Mouse (Mus musculus) urinary bladder, adult 2 months (tissue): Measurements from ENCODE around the gene Stat5a. TPM values are rescaled to one million over a fixed set of nuclear protein-coding genes. Genes with fewer than 3 reads are reported as not detected.

ENCODE experiments used
- DNase-seq: peaks from one replicate; pipeline ENCODE4 v3.0.0; 2022; ENCODE audit warnings: low spot score
- polyA plus RNA-seq: library from polyadenylated mRNA; depleted of rRNA; stranded (reverse); fragments of >200 nt; gene quantifications from 2 replicates; pipeline ENCODE4 v1.2.3, GENCODE M21; 2012

The Stat5a gene
- polyA plus RNA-seq, 1 experiment, result 9.0 TPM

GRCm38 (mm10) chr11:100836923-100837702, 22.0 kb upstream of the Stat5a start:
- no peak for DNase-seq

DNA sequence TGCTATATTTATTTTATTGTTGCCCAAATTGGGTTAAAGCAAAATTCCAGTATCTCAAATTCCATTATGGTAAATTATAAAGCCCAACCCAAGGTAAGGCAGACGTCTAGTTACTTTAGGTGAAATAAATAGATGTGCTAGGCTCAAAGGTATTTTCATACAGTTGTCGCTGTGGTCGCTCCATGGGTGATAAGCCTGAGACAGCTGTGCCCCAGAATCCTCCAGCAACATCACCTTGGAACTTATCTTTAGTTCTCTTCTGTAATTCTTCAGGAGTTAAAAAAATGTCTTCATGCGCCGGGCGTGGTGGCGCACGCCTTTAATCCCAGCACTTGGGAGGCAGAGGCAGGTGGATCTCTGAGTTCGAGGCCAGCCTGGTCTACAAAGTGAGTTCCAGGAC, 20.3 kb upstream of the Stat5a start:
- no peak for DNase-seq

DNA sequence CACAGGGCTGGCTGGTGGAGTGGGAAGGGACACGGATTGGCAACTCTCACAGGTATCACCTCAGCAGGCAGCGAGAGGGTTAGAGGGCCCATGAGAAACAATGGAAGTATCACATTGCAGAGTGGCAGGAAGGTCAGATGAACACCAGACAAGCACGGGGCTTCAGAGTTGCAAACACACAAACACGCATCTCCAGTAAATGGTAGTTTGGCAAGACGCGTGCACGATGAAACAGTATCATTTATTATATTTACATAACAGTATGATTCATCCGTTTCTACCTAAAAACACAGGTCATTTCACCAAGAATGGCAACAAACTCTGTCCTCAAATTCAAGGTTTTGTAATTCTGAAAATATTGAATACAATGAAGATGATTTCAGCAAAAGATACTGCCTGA, 19.6 kb upstream of the Stat5a start:
- DNase-seq, result no peak

- DNase-seq, result no peak
Observed at GRCm38 (mm10) chr11:100840866-100841265, 18.3 kb upstream of the Stat5a start.

- no peak for DNase-seq
Observed at GRCm38 (mm10) chr11:100842025-100842424, 17.1 kb upstream of the Stat5a start.

DNA sequence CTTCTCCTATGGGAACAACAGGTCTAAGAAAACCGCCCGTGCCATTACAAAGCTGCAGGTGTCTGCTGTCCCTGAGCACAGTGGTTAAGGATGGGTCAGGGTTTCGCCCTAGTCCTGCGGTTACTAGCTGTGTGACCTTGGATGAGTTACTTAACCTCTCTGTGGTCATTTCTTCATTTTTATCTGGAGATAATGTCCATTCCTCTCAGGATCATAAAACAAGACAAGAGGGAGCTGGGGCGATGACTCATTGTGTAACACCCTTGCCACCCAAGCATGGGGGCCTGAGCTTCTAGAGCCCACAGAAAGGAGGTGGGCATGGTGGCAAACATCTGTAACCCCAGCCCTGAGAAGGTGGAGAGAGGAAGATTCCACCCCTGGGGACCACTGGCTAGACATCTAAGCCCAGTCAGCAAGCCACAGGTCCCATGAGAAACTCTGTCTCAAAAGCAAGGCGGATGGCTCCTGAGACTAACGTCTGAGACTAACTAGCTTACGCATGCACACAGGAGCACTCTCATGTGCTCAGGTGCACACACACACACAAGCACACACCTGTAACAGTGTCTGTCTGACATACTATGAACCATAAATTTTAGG, 16.0 kb upstream of the Stat5a start:
- DNase-seq, result no peak

DNA sequence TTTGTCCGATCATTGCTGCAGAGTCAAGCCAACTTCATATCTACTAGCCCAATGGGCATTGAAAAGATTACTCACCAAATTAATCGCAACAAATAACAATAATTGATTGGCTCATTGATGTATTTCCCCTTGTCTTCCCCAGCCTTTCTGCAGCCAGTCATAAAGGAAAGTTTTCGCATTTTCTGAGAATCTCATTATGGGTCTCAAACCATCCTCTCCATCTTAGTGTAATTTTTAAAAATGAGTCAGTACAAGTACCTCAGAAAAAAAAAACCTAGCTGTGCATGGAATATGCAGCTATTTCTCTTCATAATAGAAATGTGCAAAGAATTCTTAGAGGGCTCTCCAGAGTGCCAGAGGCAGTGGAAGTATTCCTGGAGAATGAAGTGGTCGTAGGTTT, 15.0 kb upstream of the Stat5a start:
- DNase-seq, result no peak

GRCm38 (mm10) chr11:100845793-100846192, 13.4 kb upstream of the Stat5a start:
- DNase-seq, result no peak

DNA sequence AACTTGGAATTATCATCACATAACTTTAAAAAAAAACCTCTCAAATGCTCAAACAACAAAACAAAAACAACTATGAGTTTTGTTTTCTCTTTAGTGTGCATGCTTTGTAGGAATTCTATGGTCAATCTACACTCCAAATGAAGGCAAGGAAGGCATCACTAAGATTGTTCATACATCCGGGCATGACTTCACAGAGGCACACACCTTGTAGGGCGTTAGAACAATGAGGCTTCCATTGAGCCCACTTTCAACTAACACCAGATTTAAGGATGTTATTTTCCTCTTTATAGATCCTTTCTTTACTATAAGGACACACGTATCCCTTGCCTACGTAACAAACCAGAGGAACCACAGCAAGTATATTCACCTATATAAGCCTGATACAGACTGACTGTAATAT, 11.6 kb upstream of the Stat5a start:
- no peak for DNase-seq

GRCm38 (mm10) chr11:100848080-100848479, 11.1 kb upstream of the Stat5a start:
- DNase-seq, result no peak

- peak; percentile 9 for DNase-seq
Observed at GRCm38 (mm10) chr11:100848789-100849379, 10.3 kb upstream of the Stat5a start.

DNA sequence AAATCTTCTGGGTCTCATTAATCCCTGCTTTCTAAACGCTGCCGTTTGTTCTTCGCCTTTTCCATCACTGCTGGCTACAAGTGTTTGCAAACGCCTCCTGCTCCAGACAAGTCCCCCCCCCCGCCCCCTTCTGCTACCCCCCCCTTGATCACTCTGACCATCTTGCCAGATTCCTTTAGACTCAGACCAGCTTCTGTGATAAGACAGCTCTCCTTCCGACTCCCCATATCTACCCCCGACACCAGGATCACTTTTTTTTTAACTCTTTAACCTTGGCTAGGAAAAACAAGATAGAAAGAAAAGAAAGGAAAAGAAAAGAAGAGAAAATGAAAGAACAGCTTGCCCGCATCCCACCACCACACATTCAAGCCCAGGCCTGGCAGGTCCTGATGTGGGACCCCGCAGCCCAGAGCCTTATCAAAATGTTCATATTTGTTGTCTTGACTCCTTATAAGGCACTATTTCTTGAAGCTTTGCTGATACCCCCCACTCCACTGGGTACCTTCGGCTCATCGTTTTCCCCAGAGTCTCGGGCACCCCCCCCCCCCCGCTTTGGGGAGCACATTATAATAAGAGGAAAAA, 9.6 kb upstream of the Stat5a start:
- DNase-seq, result no peak

DNA sequence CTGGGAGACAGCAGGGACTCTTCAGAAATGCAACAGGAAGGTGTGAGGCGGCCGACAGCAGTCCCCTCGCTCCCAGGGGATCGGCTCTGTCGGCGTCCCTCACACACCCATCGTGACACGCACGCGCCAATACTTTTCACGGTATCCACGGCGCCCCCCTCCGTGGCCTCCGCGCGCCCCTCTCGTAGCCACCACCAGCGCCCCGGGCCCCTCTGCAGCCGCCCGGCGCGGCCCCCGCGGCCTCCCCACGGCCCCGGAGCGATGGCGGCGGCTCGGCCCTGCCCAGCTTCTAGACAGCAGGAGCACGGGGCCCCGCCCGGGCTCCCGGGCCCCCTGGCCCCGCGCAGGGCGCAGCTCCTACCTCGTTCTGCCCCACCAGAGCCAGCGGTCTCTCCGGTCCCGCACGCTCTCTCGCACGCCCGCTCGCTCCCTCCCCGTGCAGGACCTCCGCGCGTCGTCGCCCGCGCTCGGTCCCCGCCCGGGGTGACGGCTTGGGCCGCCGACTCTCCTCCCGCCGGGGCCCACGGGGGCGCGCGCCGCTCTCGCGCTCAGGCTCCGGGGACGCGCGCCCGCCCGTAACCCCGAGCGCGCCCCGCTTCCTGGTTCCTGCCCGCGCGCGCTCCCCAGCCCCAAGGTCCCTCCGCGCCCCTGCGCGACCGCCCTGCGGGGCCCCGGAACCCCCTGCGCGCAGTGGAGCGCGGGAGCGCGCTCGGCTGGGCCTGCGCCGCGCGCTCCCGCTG, 8.9 kb upstream of the Stat5a start, which contains the start of gene Stat5b:
Gene Stat5b, minus strand, starts transcription at position 687 of the 740 bp plus-strand sequence.
- DNase-seq, result peak; percentile 76

GRCm38 (mm10) chr11:100850778-100851528, 8.2 kb upstream of the Stat5a start:
- peak; percentile 63 for DNase-seq

DNA sequence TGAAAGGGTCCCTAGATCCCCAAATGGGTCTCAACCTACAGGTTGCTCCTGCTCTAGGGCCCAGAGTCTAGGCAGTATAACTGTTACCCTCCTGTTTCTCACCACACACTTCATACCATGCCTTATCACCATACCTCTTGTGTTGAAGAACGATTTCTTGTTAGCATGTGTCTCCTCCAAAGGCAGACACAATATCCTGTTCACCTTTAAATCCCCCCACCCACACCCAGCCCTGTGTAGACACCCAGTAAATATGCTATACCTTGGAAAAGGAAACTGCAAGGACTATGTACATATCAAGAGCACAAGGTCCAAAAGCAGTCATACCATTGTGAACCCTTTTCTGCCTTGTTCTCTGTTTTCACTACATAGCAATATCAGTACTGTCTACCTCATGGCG, 7.1 kb upstream of the Stat5a start:
- DNase-seq, result no peak

GRCm38 (mm10) chr11:100853018-100853417, 6.1 kb upstream of the Stat5a start:
- DNase-seq, result no peak

DNA sequence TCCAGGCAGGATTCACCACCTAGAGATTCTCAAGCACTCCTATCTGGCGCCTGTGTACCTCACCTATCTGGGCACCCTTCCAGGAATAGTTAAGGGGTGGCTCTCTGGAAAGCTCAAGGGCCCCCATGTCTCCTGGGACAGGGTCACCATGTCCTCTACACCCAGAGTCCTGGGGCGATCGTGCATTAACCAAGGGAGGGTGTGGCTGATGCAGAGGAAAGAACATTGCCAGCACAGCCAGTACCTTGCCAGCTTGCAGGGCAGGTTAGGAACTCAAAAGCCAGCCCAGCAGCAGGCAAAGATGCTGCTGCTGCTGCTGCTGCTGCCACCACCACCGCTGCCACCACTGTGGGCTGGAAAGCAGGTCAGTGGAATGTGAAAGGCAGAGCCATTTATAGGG, 4.9 kb upstream of the Stat5a start:
- no peak for DNase-seq

- DNase-seq, result no peak
Observed at GRCm38 (mm10) chr11:100855178-100855577, 4.0 kb upstream of the Stat5a start.

DNA sequence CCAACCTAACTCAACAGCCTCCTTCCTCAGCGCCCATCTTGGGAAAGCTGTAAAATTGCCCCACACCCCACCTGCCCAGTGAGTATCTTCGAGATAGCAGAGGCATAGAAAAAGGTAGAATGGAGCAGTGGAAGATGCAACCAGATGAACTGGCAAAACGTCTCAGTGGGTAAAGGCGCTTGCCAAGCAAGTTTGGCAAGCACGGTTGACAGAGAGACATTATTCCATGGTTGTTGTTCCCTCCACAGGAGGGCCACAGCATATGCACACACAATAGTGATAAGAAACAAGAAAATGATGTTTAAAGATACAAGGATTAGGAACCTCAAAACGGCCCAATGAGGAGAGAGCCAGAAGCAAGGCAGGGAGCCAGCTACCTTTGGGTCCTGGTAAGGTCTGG, 1.2 kb upstream of the Stat5a start:
- DNase-seq, result no peak

- DNase-seq, result no peak
Observed at GRCm38 (mm10) chr11:100859579-100860075, 476 bp downstream of the Stat5a start.
